Mouse (Mus musculus): ENCODE data around the gene Ttc30b.

GRCm38 (mm10) chr2:75955709-75956108 lies 17.3 kb upstream of the Ttc30b start:
- TF ChIP-seq CTCF (IDR thresholded peaks at IDR 0.05; ENCODE audit: low read depth), result no peak
- no peak for TF ChIP-seq EP300 (IDR thresholded peaks at IDR 0.05; ENCODE audit: low read depth)
